Mouse (Mus musculus) embryonic facial prominence, embryonic 10.5 days (tissue): ENCODE measurements around the gene Stk38. TPM values are rescaled to one million over a fixed set of nuclear protein-coding genes. Genes with fewer than 3 reads are reported as not detected.
"Not testable (repeated sequence)": the region's sequence is repeated elsewhere in the genome, so short reads cannot be mapped to it uniquely, and the experiment has no call there.

Source experiments
- DNase-seq: peaks from one replicate; pipeline ENCODE4 v3.0.0-alpha.2; 2017; ENCODE audit warnings: low spot score
- H3K27ac ChIP-seq: fragments of 300-500 bp; sonication (generic); replicated peaks from 2 replicates; pipeline ENCODE4 v1.5.1; 2016; ENCODE audit warnings: mild to moderate bottlenecking
- H3K27me3 ChIP-seq: fragments of 300-500 bp; sonication (generic); replicated peaks from 2 replicates; pipeline ENCODE4 v1.6.1; 2016; ENCODE audit warnings: low read depth, mild to moderate bottlenecking; ENCODE audit not compliant: poor library complexity, severe bottlenecking
- H3K36me3 ChIP-seq: fragments of 300-500 bp; sonication (generic); replicated peaks from 2 replicates; pipeline ENCODE4 v1.6.1; 2016; ENCODE audit warnings: mild to moderate bottlenecking, moderate library complexity
- H3K4me1 ChIP-seq: fragments of 300-500 bp; sonication (generic); 2 replicates; pipeline ENCODE4 v1.6.1; 2016
- H3K4me3 ChIP-seq: fragments of 300-500 bp; sonication (generic); 2 replicates; pipeline ENCODE4 v1.5.1; 2016; ENCODE audit warnings: mild to moderate bottlenecking, moderate library complexity
- H3K9me3 ChIP-seq: fragments of 300-500 bp; sonication (generic); 2 replicates; pipeline ENCODE4 v1.6.1; 2016; ENCODE audit warnings: mild to moderate bottlenecking
- WGBS: fragments of 180-500 bp; shearing (Covaris S2); methylation state at CpG from one replicate; pipeline ENCODE4 v1.1.7; 2016; 5-methylcytosine and 5-hydroxymethylcytosine counted together
- polyA plus RNA-seq: library from polyadenylated mRNA; unstranded; fragments of >200 nt; fragmentation: Nextera tagmentation; extraction: Ambion mirVana; gene quantifications from 2 replicates; pipeline ENCODE4 v1.2.1, GENCODE M21; 2016

The Stk38 gene
- polyA plus RNA-seq, 1 experiment from 2014 or later = 125 TPM

DNA sequence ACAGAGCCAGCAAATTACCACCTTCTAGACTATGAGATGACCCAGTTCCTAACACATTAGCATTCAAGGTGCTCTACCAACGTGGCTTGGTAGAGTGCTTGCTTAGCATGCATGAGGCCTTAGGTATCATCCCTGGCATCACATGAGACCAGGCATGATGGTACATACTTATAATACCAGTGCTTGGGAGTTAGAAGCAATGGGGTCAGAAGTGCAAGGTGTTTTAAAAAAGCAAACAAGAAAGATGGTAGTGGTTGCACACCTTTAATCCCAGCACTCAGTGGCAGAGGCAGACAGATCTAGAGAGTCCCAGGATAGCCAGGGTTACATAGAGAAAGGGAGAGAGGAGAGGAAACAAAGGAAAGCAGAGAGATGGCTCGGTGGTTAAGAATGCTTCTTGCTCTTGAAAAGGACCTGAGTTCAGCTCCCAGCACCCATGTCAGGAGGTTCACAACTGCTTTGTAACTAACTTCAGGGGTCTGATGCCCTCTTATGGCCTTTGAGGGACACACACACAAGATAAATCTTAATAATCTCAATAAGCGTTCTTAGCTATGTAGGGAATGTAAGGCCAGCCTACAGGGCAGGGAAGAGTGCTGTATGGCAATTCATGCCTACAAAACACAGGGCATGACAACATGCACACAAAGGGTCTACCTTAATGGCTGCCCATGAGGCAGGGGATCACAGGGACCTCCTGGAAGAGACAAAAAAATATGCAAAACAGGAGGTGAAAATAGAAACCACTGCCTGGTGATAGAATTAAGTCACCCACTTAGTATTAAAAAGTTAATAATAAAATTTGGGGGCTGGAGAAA lies 40.1 kb upstream of the Stk38 start:
- Histone ChIP-seq H3K4me1 (peaks cover 14% of the 10 kb centered on the region), H3K4me3 (no peak overlapping the region), H3K27ac (no peak overlapping the region), H3K36me3 (peaks cover 52% of the 10 kb centered on the region), H3K27me3 (no peaks in the 10 kb centered on the region), H3K9me3 (no peaks in the 10 kb centered on the region)
- WGBS = 71% methylated on average over 3 of the region's 3 CpGs
- DNase-seq = no peak

DNA sequence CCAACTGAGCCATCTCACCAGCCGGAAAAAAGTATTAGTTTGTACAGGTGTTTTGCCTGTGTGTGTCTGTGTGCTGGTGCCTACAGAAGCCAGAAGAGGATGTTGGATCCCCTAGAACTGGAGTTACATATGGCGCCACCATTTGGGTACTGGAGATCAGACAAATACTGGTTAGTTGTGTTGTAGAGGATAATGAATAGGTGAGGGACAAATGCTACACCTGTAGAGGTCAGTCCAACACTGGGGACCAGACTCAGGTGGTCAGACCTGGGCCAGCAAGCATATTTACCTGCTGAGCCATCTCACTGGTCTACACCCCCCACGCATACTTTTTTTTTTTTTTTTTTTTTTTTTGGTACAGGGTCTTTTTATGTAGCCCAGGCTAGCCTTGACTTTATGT lies 39.1 kb upstream of the Stk38 start:
- no peaks in the 10 kb centered on the region for H3K27me3 ChIP-seq
- H3K4me1 ChIP-seq = peaks cover 14% of the 10 kb centered on the region
- WGBS = 87% methylated on average over 3 of the region's 3 CpGs
- DNase-seq = no peak
- peaks cover 62% of the 10 kb centered on the region for H3K36me3 ChIP-seq
- H3K4me3 ChIP-seq = no peak overlapping the region
- no peak overlapping the region for H3K27ac ChIP-seq
- H3K9me3 ChIP-seq = no peaks in the 10 kb centered on the region

DNA sequence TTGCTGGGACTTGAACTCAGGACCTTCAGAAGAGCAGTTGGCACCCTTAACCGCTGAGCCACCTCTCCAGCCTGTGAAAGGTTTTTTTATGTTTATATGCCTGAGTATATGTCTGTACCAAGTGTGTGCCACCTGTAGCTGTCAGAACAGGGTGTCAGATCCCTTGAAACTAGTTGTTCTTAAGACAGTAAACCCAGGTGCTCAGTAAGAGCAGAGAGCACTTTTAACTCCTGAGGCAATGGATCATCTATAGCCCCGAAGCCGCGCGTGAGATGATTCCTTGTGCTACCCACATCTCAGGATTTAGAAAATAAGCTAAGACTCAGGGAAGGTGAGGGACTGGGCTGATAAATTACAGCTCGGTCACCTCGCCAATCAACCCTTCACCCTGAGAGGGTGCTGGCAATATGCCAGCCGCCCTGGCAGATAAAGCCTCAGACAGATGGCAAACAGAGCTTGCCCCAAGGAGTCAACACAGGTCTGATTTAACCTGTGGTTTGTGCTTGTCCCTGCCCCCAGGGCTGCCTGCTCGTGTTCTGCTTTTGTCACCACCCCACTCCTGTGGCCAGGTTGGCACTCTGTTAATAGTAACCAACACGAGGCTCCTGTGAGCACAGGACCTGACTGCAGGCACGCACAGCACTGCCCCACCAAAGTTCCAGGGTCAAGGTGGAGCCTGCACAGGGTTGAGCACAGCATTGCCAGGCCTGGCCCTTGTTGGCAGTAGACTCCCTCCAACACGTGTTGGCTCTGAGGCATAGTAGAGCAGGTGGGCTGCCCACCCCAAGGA lies 38.1 kb upstream of the Stk38 start:
- 83% methylated on average over 12 of the region's 12 CpGs for WGBS
- Histone ChIP-seq H3K4me1 (peaks cover 11% of the 10 kb centered on the region), H3K36me3 (peaks cover 69% of the 10 kb centered on the region), H3K27me3 (no peaks in the 10 kb centered on the region), H3K4me3 (no peak overlapping the region), H3K9me3 (no peaks in the 10 kb centered on the region), H3K27ac (no peak overlapping the region)
- no peak for DNase-seq

DNA sequence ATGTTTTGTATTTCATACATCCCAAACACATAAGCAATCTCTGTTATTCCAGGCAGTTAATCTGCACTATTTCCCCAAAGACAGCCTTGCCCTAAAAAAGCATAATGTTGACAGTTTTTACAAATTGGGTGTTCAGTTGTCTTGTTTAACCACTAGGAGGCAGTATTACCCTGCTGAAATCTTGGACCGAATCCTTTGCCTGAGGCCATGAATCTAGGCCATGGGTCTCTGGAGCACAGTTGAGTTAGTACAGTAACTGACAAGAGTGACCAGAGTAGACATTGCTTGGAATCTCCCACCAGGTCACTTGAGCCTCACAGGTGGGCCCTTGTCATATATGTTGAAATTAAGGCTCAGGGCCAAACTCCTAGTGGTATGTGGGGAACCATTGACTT lies 37.1 kb upstream of the Stk38 start:
- Histone ChIP-seq H3K27me3 (no peaks in the 10 kb centered on the region), H3K4me1 (peaks cover under 1% of the 10 kb centered on the region; the same call in 1 of the 2 replicates), H3K9me3 (no peaks in the 10 kb centered on the region), H3K36me3 (peaks cover 80% of the 10 kb centered on the region), H3K27ac (no peak overlapping the region), H3K4me3 (no peak overlapping the region)
- DNase-seq = no peak
- WGBS = 75% methylated on average over 1 of the region's 1 CpGs

DNA sequence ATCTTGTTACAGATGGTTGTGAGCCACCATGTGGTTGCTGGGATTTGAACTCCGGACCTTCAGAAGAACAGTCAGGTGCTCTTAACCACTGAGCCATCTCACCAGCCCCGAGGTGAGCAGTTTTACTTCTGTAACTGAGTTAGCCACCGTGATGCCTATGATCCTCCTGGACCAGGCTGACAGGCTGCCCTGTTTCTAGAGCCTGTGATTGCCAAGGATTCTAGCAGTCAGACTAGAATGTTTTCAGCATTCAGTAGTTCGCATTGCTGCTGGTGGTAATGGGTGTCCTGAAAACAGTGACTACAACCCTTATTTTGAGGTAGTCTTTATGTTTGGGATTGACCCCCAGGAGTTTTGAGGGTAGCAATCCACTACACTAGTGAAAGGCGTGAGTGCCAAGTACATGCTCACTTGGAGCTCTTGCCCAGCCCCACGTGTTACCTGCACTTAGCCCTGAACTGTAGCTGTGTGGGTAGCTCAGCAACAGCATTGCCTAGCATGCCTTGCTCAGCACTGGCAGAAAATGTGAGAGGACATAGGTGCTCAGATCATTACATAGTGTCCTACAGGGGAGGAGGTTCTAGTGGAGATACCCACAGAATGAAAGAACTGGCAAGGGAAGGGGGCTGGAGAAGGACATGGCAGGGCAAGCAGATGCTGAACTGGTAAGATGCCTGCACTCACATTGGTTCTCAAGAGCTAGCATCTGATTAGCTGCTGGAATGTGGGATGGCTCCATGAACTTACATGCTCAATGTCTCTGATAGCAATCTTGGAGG lies 36.5 kb upstream of the Stk38 start:
- Histone ChIP-seq H3K9me3 (no peaks in the 10 kb centered on the region), H3K27me3 (no peaks in the 10 kb centered on the region), H3K4me3 (no peak overlapping the region), H3K4me1 (no peaks in the 10 kb centered on the region), H3K27ac (no peak overlapping the region), H3K36me3 (peaks cover 85% of the 10 kb centered on the region)
- no peak for DNase-seq
- 87% methylated on average over 6 of the region's 6 CpGs for WGBS

DNA sequence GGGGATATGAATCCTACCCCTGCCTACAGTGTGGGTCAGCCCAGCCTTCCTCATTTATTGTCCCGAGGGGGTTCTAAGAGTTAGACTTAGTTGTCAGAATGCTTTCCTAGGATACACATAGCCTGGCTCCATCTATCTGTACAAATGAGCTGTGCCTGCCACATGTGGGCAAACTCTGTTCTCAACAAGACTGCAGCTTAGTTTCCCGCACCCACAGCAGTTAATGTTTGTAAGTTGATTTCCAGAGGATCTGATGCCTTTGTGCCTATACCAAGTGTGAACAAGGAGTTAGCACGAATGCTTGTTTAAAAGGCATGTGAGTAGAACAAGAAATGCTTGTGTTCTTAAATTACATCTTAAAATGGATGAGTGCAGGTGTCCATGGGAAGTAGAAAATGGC lies 35.8 kb upstream of the Stk38 start:
- WGBS = 92% methylated on average over 3 of the region's 3 CpGs
- Histone ChIP-seq H3K9me3 (no peaks in the 10 kb centered on the region), H3K4me3 (no peak overlapping the region), H3K36me3 (peaks cover 93% of the 10 kb centered on the region), H3K27me3 (no peaks in the 10 kb centered on the region), H3K27ac (no peak overlapping the region), H3K4me1 (no peaks in the 10 kb centered on the region)
- DNase-seq = no peak

DNA sequence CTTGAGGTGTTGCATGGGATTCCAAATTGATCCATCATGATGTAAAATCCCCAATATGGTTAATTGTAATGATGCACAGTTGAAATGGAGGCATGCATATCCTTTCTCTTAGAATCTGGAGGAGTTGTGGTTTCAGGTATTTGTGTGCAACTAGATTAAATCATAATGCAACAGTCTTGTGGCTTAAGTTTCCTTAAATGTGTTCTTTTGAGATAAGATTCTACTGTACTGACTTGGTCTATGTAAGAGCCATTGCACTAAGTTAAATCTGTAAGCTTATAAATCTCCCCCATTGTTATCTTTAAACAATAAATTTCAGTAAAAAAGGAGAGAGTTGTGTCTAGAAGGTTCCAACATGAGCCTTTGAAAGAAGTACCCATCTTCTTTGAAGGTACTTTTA lies 34.8 kb upstream of the Stk38 start:
- Histone ChIP-seq H3K4me3 (no peak overlapping the region), H3K4me1 (no peaks in the 10 kb centered on the region), H3K36me3 (peaks cover 97% of the 10 kb centered on the region), H3K9me3 (no peaks in the 10 kb centered on the region), H3K27me3 (no peaks in the 10 kb centered on the region), H3K27ac (no peak overlapping the region)
- no peak for DNase-seq

DNA sequence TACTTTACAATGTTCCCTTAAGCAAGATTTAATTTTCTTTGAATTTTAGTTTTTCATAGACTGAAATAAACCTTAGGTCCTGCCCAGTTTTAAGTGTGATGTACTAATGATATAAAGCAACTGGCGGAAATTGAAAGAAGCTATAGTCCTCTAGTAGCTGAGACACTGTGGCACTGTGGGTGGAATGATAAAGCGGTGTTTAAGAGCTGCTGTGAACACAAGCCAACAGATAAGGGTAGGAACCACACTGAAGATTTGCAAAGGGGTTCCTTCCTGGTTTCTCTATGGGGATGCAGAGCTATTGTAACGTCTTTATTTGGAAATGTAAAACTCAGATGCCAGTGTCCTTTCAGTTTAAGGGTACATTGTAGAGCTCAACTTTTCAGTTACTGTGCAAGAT lies 33.8 kb upstream of the Stk38 start:
- not testable (repeated sequence) for H3K9me3 ChIP-seq, H3K4me1 ChIP-seq, H3K27me3 ChIP-seq, DNase-seq, H3K4me3 ChIP-seq, H3K27ac ChIP-seq
- peaks cover 97% of the 10 kb centered on the region for H3K36me3 ChIP-seq
- 90% methylated on average over 3 of the region's 3 CpGs for WGBS

DNA sequence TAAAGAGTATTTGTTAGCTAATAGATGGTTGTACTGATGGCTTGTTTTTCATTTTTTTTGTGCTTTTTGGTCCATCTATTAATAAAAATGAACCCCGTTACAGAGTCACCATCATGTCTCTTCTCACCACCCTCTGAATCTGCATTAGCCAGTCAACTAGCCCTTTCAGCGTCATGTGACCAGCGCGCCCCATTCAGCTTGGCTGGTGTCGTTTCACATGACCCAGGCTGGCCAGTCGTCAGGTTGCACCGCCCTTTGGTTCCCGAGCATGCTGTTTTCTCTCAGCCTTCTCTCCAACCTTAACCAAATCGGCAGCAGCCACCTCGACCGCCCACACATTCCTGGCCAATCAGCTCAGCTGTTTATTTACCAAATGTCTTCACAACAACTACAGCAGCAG lies 31.6 kb upstream of the Stk38 start:
- DNase-seq = no peak
- Histone ChIP-seq H3K4me3 (no peak overlapping the region), H3K4me1 (peaks cover 19% of the 10 kb centered on the region), H3K27ac (no peak overlapping the region), H3K36me3 (peaks cover 95% of the 10 kb centered on the region), H3K9me3 (no peaks in the 10 kb centered on the region), H3K27me3 (no peaks in the 10 kb centered on the region)
- 81% methylated on average over 11 of the region's 11 CpGs for WGBS

DNA sequence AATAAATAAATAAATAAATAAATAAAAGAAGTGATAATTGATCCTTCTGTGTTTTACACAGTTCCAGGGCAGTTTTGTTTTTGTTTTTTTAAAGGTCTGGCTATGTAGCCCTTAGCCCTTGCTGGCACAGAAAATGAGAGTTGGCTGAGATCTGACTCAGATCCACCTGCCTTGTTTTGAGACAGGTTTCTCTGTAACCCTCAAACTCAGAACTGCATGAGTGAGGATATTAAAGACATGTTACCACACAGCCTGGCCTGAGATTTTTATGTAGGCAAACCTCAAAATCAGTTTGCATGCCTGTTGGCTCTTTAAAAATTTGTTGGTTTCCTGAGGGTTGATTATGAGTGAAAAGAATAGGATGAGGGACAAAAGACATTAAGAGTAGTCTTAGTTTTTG lies 27.7 kb upstream of the Stk38 start:
- Histone ChIP-seq H3K27me3 (no peaks in the 10 kb centered on the region), H3K9me3 (no peaks in the 10 kb centered on the region), H3K4me3 (peak overlapping the region; percentile 77), H3K36me3 (peaks cover 65% of the 10 kb centered on the region), H3K27ac (no peak overlapping the region), H3K4me1 (peaks cover 27% of the 10 kb centered on the region)
- DNase-seq = no peak

DNA sequence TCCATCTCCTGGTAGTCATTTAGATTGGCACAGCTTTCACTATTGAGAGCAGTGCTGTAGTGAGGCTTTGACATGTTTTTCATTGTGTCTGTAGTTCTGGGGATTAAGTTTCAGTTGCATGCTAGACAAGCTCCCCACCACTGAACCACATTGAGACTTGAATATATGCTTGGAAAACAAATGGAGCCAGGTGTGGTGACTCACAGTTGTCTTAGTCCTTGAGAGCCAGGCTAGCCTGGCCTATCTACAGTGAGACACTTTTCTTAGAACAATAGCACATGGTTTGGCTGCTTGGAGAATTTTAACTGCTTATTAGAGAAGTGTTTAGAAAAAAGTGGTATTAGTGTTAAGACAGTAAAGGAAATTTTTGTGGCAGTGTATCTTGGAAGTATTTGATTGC lies 26.5 kb upstream of the Stk38 start:
- no peak for DNase-seq
- Histone ChIP-seq H3K9me3 (no peaks in the 10 kb centered on the region), H3K36me3 (peaks cover 53% of the 10 kb centered on the region), H3K27me3 (no peaks in the 10 kb centered on the region), H3K27ac (peak overlapping the region; percentile 99), H3K4me3 (peak overlapping the region; percentile 77), H3K4me1 (peaks cover 27% of the 10 kb centered on the region)

DNA sequence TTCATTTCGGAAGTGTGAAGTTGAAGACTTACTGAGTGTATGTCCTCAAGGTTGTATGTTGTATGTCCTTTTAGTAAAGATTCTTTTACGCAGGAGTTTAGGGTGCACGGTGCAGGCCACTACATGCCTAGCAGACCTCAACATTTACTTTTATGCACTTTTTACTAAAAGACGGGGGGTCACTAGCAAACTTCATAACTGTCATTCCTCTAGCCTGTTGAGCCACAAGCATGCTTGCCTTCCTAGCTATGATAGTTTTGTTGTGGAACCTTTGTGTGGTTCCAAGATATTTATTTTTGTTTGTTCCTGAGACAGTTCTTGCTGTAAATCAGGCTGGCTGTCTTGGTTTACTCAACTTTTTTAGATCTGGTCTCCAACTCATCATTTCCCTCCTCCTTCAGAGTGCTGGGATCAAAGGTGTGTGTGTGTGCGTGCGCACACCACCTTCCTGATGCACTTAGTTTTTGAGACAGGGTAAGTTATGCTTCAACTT lies 25.8 kb upstream of the Stk38 start:
- H3K27me3 ChIP-seq = no peaks in the 10 kb centered on the region
- H3K36me3 ChIP-seq = peaks cover 47% of the 10 kb centered on the region
- no peaks in the 10 kb centered on the region for H3K9me3 ChIP-seq
- H3K4me3 ChIP-seq = peak overlapping the region; percentile 77
- peak overlapping the region; percentile 99 for H3K27ac ChIP-seq
- WGBS = under 1% methylated on average over 6 of the region's 6 CpGs
- H3K4me1 ChIP-seq = peaks cover 27% of the 10 kb centered on the region
- no peak for DNase-seq
